Mouse (Mus musculus) bone marrow, adult 2 months (tissue): ENCODE results near the gene Pinlyp.

Experiments
- CTCF ChIP-seq: fragments of 200-500 bp; IDR thresholded peaks from 2 replicates; pipeline ENCODE4 v1.5.1; 2011; ENCODE audit warnings: low read length, control low read depth; ENCODE audit not compliant: control insufficient read depth, insufficient read depth
- POLR2A ChIP-seq: fragments of 200-500 bp; IDR thresholded peaks from 2 replicates; pipeline ENCODE4 v1.6.1; 2011; ENCODE audit warnings: low read depth, mild to moderate bottlenecking, control low read depth, low read length, borderline replicate concordance; ENCODE audit not compliant: control insufficient read depth

DNA sequence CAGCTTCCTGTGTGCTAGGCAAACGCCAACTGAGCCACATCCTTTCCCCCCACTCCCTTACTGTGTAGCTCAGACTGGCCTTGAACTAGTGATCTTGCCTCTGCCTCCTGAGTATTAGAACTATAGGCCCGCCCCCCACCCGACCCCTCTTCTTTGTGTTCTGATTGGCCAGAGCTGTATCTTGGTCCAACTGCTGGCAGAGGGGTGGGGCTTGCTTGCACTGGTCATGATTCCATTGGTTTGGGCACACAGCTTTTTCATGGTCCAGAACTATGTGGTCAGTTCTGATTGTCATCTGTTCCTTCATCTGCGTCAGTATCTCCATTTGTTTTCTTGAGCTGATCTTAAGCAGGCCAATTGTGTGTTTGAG is 17.9 kb upstream of the Pinlyp start:
- TF ChIP-seq CTCF (no peak), POLR2A (no peak)
